Mouse (Mus musculus) gastrocnemius, postnatal 4 days (tissue): ENCODE measurements around the gene Mup8. TPM values are rescaled to one million over a fixed set of nuclear protein-coding genes. Genes with fewer than 3 reads are reported as not detected.
"Not testable (repeated sequence)": the region's sequence is repeated elsewhere in the genome, so short reads cannot be mapped to it uniquely, and the experiment has no call there.

Experiments used
- DNase-seq, 2 experiments: peaks; one replicate each; pipeline ENCODE4 v3.0.0; 2021 to 2022; ENCODE audit warnings: low spot score in 2 of 2, mixed read lengths in 2 of 2
- long read RNA-seq, 2 experiments: library from polyadenylated mRNA; stranded (forward); transcript quantifications; one replicate each; pipeline ENCODE4 v2.0.0; 2021
- total RNA-seq, 2 experiments: library from RNA; stranded (reverse); gene quantifications; 2 replicates each; pipeline ENCODE4 v1.2.3; 2021

The Mup8 gene
- not detected for total RNA-seq
- long read RNA-seq, experiment 1: 0 reads
- long read RNA-seq, experiment 2: 0 reads

- not testable (repeated sequence) for DNase-seq
These were observed at the start of gene Mup8 for GRCm38 (mm10) chr4:60222499-60222898. Mup8 (minus strand) TSS chr4:60222599.

GRCm38 (mm10) chr4:60265977-60266770, 43.8 kb upstream of the Mup8 start:
- DNase-seq: not testable (repeated sequence)

- DNase-seq: not testable (repeated sequence)
These were observed 40.3 kb upstream of the Mup8 start for GRCm38 (mm10) chr4:60262706-60263105.

Other genes with a start within 250 kb of the Mup8 start
- gene Mup7, start 152.1 kb downstream of the Mup8 start, total RNA-seq: not detected
- not detected for gene Mup2, start 68.3 kb downstream of the Mup8 start, total RNA-seq
- not detected for gene Mup9, start 199.4 kb upstream of the Mup8 start, total RNA-seq